Mouse (Mus musculus) embryonic fibroblast, embryonic 13.5 days (primary cell): ENCODE measurements around the gene Nav1. TPM values are rescaled to one million over a fixed set of nuclear protein-coding genes. Genes with fewer than 3 reads are reported as not detected.

ENCODE experiments used
- H3K27ac ChIP-seq: 2 replicates; pipeline ENCODE4 v1.5.1; 2012; ENCODE audit warnings: low read length, control low read depth, inconsistent platforms; ENCODE audit not compliant: insufficient read depth
- H3K4me1 ChIP-seq: 2 replicates; pipeline ENCODE4 v1.6.1; 2011; ENCODE audit warnings: low read length; ENCODE audit not compliant: control insufficient read depth, insufficient read depth
- H3K4me3 ChIP-seq: 2 replicates; pipeline ENCODE4 v1.5.1; 2011; ENCODE audit warnings: mild to moderate bottlenecking, control low read depth, low read length; ENCODE audit not compliant: insufficient read depth
- CTCF ChIP-seq: IDR thresholded peaks from 2 replicates; pipeline ENCODE4 v1.5.1; 2011; ENCODE audit warnings: mild to moderate bottlenecking, control low read depth, low read length, moderate library complexity, borderline replicate concordance; ENCODE audit not compliant: insufficient read depth
- POLR2A ChIP-seq: IDR thresholded peaks from 2 replicates; pipeline ENCODE4 v1.6.1; 2011; ENCODE audit warnings: low read depth, mild to moderate bottlenecking, control low read depth, low read length, moderate library complexity
- polyA plus RNA-seq: library from polyadenylated mRNA; stranded (reverse); fragments of >200 nt; gene quantifications from 2 replicates; pipeline ENCODE4 v1.2.4, GENCODE M21; 2011; ENCODE audit warnings: low read depth; ENCODE audit not compliant: missing spikeins, insufficient read length

Gene Nav1
- polyA plus RNA-seq, 1 experiment = 22.6 TPM

DNA sequence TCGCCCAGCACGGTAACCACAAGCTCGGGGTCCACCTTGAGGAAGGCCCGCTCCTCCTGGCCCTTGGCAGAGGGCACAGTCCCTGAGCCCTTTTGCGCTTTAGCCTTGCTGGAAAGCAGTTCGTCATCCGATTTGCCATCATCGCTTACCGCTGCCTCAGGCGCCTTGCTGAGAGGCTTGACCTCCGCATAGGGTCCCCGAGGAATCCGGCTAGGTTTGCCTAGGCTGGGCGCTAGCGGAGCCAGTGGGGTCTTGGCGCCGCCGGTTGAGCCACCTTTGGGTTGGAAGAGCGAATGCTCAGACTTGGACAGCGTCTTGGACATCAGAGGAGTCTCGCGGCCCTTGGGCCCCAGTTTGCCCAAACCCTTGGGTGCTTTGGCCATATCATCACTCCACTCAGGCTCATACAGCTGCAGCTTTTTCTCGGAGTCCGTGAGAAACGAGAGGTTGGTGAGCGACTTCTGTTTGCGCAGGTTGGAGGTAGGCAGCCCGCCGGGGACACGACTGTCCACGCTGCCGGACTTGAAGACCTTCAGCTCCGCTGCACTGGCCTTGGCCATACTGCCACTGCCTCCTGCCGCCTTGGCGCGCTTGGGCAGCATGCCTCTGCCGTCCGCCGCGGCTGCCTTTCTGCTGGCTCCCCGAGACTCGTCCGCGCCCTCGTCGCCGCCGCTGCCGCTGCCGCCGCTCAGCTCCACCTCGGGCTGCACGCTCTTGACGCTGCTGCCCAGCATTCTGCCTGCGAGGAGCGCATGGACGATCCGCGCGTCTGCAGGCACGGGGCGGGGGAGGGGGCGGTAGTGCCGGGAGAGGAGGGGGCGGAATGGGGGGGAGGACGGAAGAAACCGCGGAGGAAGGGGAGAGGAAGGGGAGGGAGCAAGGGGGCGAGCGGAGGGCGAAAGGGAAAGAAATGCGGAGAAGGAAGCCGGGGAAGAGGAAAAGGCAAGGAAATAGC, 22.2 kb downstream of the Nav1 start:
- no peaks in the 10 kb centered on the region for H3K4me1 ChIP-seq
- TF ChIP-seq POLR2A (peak; percentile 29; the same call in 1 of the 2 replicates), CTCF (no peak)
- H3K27ac ChIP-seq = no peak overlapping the region
- peak overlapping the region; percentile 31 for H3K4me3 ChIP-seq

DNA sequence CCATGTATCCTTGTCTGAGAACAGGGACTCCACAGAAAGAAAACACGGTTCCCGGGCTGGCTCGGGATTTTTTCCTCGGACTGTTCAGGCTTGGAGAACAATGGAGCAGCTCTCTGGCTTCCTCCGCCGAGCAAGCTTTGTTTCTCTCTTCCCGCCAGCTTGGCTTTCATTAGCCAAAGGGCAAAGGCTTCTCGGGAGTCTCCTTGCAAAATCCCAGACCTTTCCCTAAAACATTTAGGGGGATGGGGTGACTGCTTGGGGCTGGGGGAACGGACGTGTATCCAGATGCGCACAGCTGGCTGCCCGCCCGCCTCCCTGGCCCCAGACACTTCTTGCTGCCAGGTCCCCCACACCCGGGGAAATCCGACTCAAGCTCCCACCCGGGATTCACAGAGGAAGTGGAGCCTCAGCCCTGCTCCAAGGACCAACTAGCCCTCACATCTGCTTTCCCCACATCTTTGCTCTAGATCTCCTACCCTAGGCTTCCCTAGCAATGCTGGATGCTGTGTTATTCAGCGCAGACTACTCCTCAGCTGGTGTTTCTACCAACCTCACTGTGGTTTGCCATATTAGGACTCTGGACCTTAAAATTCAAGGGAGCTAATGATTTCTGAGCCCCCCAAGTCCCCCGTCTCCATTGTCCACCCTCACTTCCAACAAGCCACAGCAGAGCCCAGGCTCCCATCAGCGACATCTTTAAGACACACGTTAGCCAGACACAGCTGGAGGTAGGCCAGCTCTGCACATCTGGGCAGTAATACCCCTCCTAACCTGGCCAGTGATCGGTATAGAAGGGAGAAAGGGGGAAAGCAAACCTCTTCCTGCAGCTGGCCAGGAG, 23.2 kb downstream of the Nav1 start:
- Histone ChIP-seq H3K4me3 (peak overlapping the region; percentile 31), H3K4me1 (no peaks in the 10 kb centered on the region), H3K27ac (no peak overlapping the region)
- TF ChIP-seq CTCF (no peak), POLR2A (no peak)

DNA sequence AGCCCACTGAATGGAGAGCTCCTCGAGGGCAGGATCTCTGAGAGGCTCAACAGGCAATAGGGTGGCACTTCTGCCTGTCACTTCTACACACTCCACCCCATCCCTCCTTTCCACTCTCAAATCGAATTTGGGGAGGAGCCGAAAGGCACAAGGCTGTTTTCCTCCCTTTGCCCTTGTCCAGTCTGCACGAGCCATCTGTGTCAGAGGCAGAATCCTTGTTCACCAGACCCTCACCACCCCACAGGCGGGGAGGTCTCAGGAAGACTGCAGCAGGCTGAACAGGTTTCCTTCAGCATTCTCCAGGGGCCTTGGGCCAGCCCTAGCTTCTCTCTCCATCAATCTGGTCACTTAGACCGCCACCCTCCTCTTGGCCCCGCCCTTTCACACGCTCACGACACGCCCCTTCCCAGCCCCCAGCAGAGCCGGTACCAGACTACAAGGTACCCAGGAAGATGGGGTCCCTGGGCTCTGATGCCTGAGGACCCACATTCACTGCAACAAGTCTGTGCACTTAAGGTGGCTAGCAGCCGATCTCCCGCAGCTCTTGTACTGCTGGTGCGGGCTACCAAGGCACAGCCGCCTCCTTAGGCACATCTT, 23.9 kb downstream of the Nav1 start:
- Histone ChIP-seq H3K4me1 (no peaks in the 10 kb centered on the region), H3K4me3 (no peak overlapping the region), H3K27ac (no peak overlapping the region)
- TF ChIP-seq CTCF (no peak), POLR2A (no peak)

- TF ChIP-seq CTCF = no peak
- TF ChIP-seq POLR2A = no peak
- Histone ChIP-seq H3K4me1 (no peaks in the 10 kb centered on the region), H3K4me3 (no peak overlapping the region), H3K27ac (no peak overlapping the region)
Observed at GRCm38 (mm10) chr1:135581001-135581400, 26.1 kb downstream of the Nav1 start.

DNA sequence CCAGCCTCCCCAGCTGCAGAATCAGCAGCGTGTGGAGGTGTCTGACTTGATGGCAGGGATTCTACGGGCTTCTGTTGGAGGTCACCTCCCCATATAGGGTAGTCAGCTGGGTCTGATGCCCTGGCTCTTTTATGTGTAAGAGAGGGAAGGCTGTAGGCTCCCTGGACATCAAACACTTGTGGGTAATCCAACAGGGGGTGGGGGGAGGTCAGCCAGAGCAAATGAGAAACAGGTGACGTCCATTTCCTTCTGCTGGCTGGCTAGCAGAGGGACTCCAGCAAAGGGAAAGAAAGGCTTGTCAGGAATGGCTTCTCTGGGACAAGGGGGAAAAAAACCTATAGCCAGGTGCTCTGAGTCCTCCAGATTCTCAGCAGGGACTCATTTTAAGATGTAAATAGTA, 28.0 kb downstream of the Nav1 start:
- Histone ChIP-seq H3K27ac (no peak overlapping the region), H3K4me1 (no peaks in the 10 kb centered on the region), H3K4me3 (no peak overlapping the region)
- TF ChIP-seq CTCF (no peak), POLR2A (no peak)

DNA sequence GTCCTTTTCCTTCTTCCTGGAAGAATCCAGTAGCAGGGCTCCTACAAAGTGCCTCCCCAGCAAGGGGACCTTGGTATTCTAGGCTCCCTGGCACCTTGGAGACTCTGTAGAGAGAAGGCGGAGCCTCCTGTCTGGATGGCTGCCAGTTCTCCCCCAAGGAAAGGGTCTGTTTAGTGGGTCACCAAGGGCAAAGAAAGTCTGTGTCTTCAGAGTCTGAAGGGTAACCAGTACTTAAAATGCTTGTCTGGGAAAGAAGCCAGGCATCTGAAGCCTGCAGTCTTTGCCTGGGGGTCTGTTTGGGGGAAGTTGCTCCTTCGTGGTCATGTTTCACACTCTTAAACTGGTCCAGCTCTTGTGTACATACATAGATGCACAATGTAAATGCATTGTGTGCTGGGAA, 29.3 kb downstream of the Nav1 start:
- Histone ChIP-seq H3K27ac (no peak overlapping the region), H3K4me1 (no peaks in the 10 kb centered on the region), H3K4me3 (no peak overlapping the region)
- TF ChIP-seq CTCF (no peak), POLR2A (no peak)

- Histone ChIP-seq H3K27ac (no peak overlapping the region), H3K4me3 (no peak overlapping the region), H3K4me1 (no peaks in the 10 kb centered on the region)
- no peak for TF ChIP-seq POLR2A
- no peak for TF ChIP-seq CTCF
Observed at GRCm38 (mm10) chr1:135575393-135575792, 31.7 kb downstream of the Nav1 start.

- Histone ChIP-seq H3K4me1 (no peaks in the 10 kb centered on the region), H3K27ac (no peak overlapping the region), H3K4me3 (no peak overlapping the region)
- TF ChIP-seq CTCF (no peak), POLR2A (no peak)
Observed at GRCm38 (mm10) chr1:135574451-135575208, 32.5 kb downstream of the Nav1 start.
